Comparison of ENCODE assay signal across 13 mouse cellular contexts in genomic region chr2:140763076-140763891, GRCm38 (mm10).
DNase-seq lines count a peak whose midpoint lies in the region; ATAC-seq and TF ChIP-seq lines count a peak whose summit lies in the region.
"Had no signal": no experiment of that assay in that cellular context is flagged by ENCODE, and none has a peak within 500 bp of the region (broad histone marks: within the 10 kb centered on the region; RNA-seq: fewer than 3 reads in every experiment).

No protein-coding gene starts in this region.

- no peak overlapping the region for H3K4me3 ChIP-seq in forebrain, embryonic 14.5 days (ENCODE audit: low read depth, low read length)
- H3K4me3 ChIP-seq in forebrain, embryonic 10.5 days, result no peak overlapping the region
- H3K4me3 ChIP-seq in liver, adult 2 months (ENCODE audit: insufficient read depth, low read depth, low read length), result peak overlapping the region; percentile 41; the same call in 1 of the 2 replicates
- H3K4me3 ChIP-seq in liver, embryonic 11.5 days (ENCODE audit: low read depth, low read length), result no peak overlapping the region
- peak overlapping the region; percentile 23 for H3K4me3 ChIP-seq in intestine, embryonic 16.5 days (ENCODE audit: low read length)
- H3K4me3 ChIP-seq: limb, embryonic 10.5 days; lung, embryonic 15.5 days had no signal

- no peaks in the 10 kb centered on the region for H3K27me3 ChIP-seq in forebrain, embryonic 14.5 days (replicated peaks; ENCODE audit: control insufficient read depth, insufficient read depth, low read length)
- H3K27me3 ChIP-seq in forebrain, embryonic 10.5 days (ENCODE audit: poor library complexity, severe bottlenecking), result no peaks in the 10 kb centered on the region
- H3K27me3 ChIP-seq in liver, adult 2 months (ENCODE audit: control insufficient read depth, insufficient read depth, low read length), result peaks cover 3% of the 10 kb centered on the region; the same call in 1 of the 2 replicates
- no peaks in the 10 kb centered on the region for H3K27me3 ChIP-seq in liver, embryonic 11.5 days (replicated peaks; ENCODE audit: control insufficient read depth, insufficient read depth, low read length)
- no peaks in the 10 kb centered on the region for H3K27me3 ChIP-seq in intestine, embryonic 16.5 days (replicated peaks; ENCODE audit: control insufficient read depth, insufficient read depth, low read length)
- H3K27me3 ChIP-seq: lung, embryonic 15.5 days had no signal

- H3K9me3 ChIP-seq in forebrain, embryonic 14.5 days (replicated peaks; ENCODE audit: control insufficient read depth, low read length), result no peaks in the 10 kb centered on the region
- H3K9me3 ChIP-seq in forebrain, embryonic 10.5 days, result no peaks in the 10 kb centered on the region
- no peaks in the 10 kb centered on the region for H3K9me3 ChIP-seq in liver, embryonic 11.5 days (ENCODE audit: control insufficient read depth, low read length)
- H3K9me3 ChIP-seq in intestine, embryonic 16.5 days (ENCODE audit: control insufficient read depth, low read length), result no peaks in the 10 kb centered on the region
- H3K9me3 ChIP-seq: limb, embryonic 10.5 days; lung, embryonic 15.5 days had no signal

- peaks cover 3% of the 10 kb centered on the region; the same call in 1 of the 2 replicates for H3K4me1 ChIP-seq in forebrain, embryonic 14.5 days (ENCODE audit: control insufficient read depth, insufficient read depth, low read length)
- H3K4me1 ChIP-seq in forebrain, embryonic 10.5 days, result no peaks in the 10 kb centered on the region
- H3K4me1 ChIP-seq in liver, adult 2 months (ENCODE audit: control insufficient read depth, insufficient read depth, low read length), result peaks cover 2% of the 10 kb centered on the region; the same call in 1 of the 2 replicates
- no peaks in the 10 kb centered on the region for H3K4me1 ChIP-seq in liver, embryonic 11.5 days (replicated peaks; ENCODE audit: control insufficient read depth, insufficient read depth, low read length)
- peaks cover 9% of the 10 kb centered on the region; the same call in 1 of the 2 replicates for H3K4me1 ChIP-seq in intestine, embryonic 16.5 days (ENCODE audit: control insufficient read depth, insufficient read depth, low read length)
- H3K4me1 ChIP-seq: limb, embryonic 10.5 days; lung, embryonic 15.5 days had no signal

- no peak overlapping the region for H3K27ac ChIP-seq in forebrain, embryonic 14.5 days (ENCODE audit: low read depth, low read length)
- no peak overlapping the region for H3K27ac ChIP-seq in forebrain, embryonic 10.5 days
- no peak overlapping the region for H3K27ac ChIP-seq in liver, adult 2 months (replicated peaks; ENCODE audit: insufficient read depth, low read depth, low read length)
- H3K27ac ChIP-seq in liver, embryonic 11.5 days (ENCODE audit: low read depth, low read length), result no peak overlapping the region
- H3K27ac ChIP-seq in intestine, embryonic 16.5 days (ENCODE audit: low read length), result peak overlapping the region; percentile 88
- H3K27ac ChIP-seq: limb, embryonic 10.5 days; lung, embryonic 15.5 days had no signal

- no peaks in the 10 kb centered on the region for H3K36me3 ChIP-seq in forebrain, embryonic 14.5 days (ENCODE audit: control insufficient read depth, insufficient read depth, low read length)
- H3K36me3 ChIP-seq in forebrain, embryonic 10.5 days (replicated peaks), result no peaks in the 10 kb centered on the region
- no peaks in the 10 kb centered on the region for H3K36me3 ChIP-seq in liver, adult 2 months (ENCODE audit: control insufficient read depth, insufficient read depth, low read length)
- H3K36me3 ChIP-seq in liver, embryonic 11.5 days (ENCODE audit: control insufficient read depth, insufficient read depth, low read length), result no peaks in the 10 kb centered on the region
- H3K36me3 ChIP-seq in intestine, embryonic 16.5 days (ENCODE audit: control insufficient read depth, insufficient read depth, low read length), result no peaks in the 10 kb centered on the region
- H3K36me3 ChIP-seq: limb, embryonic 10.5 days; lung, embryonic 15.5 days had no signal

- TF ChIP-seq POLR2A in liver, adult 2 months (IDR thresholded peaks at IDR 0.05; ENCODE audit: extremely low read depth, insufficient read depth, low read length), result no peak

- peak; percentile 37; the same call in 1 of the 2 replicates for ATAC-seq in forebrain, embryonic 14.5 days
- no peak for ATAC-seq in liver, embryonic 11.5 days (replicated peaks; ENCODE audit: low FRiP score)
- ATAC-seq in intestine, embryonic 16.5 days, result peak; percentile 93
- ATAC-seq in erythroid progenitor cell, adult 5-6 weeks (replicated peaks; ENCODE audit: low FRiP score, poor library complexity, severe bottlenecking), result no peak

- H3K4me2 ChIP-seq in forebrain, embryonic 14.5 days (ENCODE audit: low read length), result no peak overlapping the region
- H3K4me2 ChIP-seq in liver, embryonic 11.5 days, result no peak overlapping the region
- H3K4me2 ChIP-seq in intestine, embryonic 16.5 days (ENCODE audit: low read depth, low read length), result peak overlapping the region; percentile 38; the same call in 1 of the 2 replicates
- H3K4me2 ChIP-seq: lung, embryonic 15.5 days had no signal

- DNase-seq in forebrain, embryonic 14.5 days (ENCODE audit: low spot score), result no peak
- DNase-seq in forebrain, embryonic 10.5 days (ENCODE audit: extremely low spot score, low spot score), result no peak
- peak; percentile 85 for DNase-seq in liver, adult 2 months (ENCODE audit: extremely low read depth, low read depth, low spot score)
- no peak for DNase-seq in liver, embryonic 11.5 days (ENCODE audit: low spot score)
- peak; percentile 68 for DNase-seq in Muller cell, postnatal 12 days (ENCODE audit: inconsistent ontology term)
- no peak for DNase-seq in cerebellum, postnatal 4 days (ENCODE audit: low spot score in 2 of 2)
- DNase-seq: cerebellum, adult 11 months; kidney, adult 9 months; right cerebral cortex, postnatal 14 days had no signal

- no peaks in the 10 kb centered on the region for H3K79me2 ChIP-seq in liver, adult 2 months (ENCODE audit: control insufficient read depth, insufficient read depth, low read length)

- no peak for TF ChIP-seq CTCF in liver, adult 2 months (IDR thresholded peaks at IDR 0.05; ENCODE audit: low read depth, low read length)

- no peak overlapping the region for H3K9ac ChIP-seq in forebrain, embryonic 14.5 days (ENCODE audit: low read length)
- H3K9ac ChIP-seq in liver, adult 2 months (ENCODE audit: low read depth, low read length), result no peak overlapping the region
- H3K9ac ChIP-seq in liver, embryonic 11.5 days (ENCODE audit: low read depth, low read length), result no peak overlapping the region
- H3K9ac ChIP-seq in intestine, embryonic 16.5 days (ENCODE audit: low read depth, low read length), result no peak overlapping the region
- H3K9ac ChIP-seq: lung, embryonic 15.5 days had no signal

- 68% methylated on average over 12 of the region's 12 CpGs for WGBS in forebrain, embryonic 14.5 days
- whole genome bisulfite sequencing in forebrain, embryonic 10.5 days, result 91% methylated on average over 12 of the region's 12 CpGs
- 11% methylated on average over 12 of the region's 12 CpGs for WGBS in liver, adult 2 months
- 68% methylated on average over 12 of the region's 12 CpGs for WGBS in liver, embryonic 11.5 days
- WGBS in intestine, embryonic 16.5 days, result 45% methylated on average over 12 of the region's 12 CpGs

Comparison
In these comparisons a context has a peak if more than half of its experiments do, and no peak if none do; other contexts are left out.
1. DNase-seq: peak in liver, adult 2 months (single experiment) and Muller cell, postnatal 12 days (single experiment); none in forebrain, embryonic 14.5 days (single experiment), forebrain, embryonic 10.5 days (single experiment), liver, embryonic 11.5 days (single experiment) and cerebellum, postnatal 4 days (0 of 2).
2. H3K4me3 ChIP-seq: peak in liver, adult 2 months (single experiment) and intestine, embryonic 16.5 days (single experiment); none in forebrain, embryonic 14.5 days (single experiment), forebrain, embryonic 10.5 days (single experiment) and liver, embryonic 11.5 days (single experiment).
3. ATAC-seq: peak in forebrain, embryonic 14.5 days (single experiment) and intestine, embryonic 16.5 days (single experiment); none in liver, embryonic 11.5 days (single experiment) and erythroid progenitor cell, adult 5-6 weeks (single experiment).